Mouse (Mus musculus) G1E-ER4 (cell line): ENCODE data around the gene Slc39a8. TPM values are rescaled to one million over a fixed set of nuclear protein-coding genes. Genes with fewer than 3 reads are reported as not detected.

Source experiments
- GATA1 ChIP-seq: IDR thresholded peaks from one replicate; pipeline ENCODE4 v1.8.0; 2012; ENCODE audit warnings: low read length, inconsistent platforms
- polyA plus RNA-seq: library from polyadenylated mRNA; stranded (reverse); fragments of >175 nt; gene quantifications from 2 replicates; pipeline ENCODE4 v1.2.3, GENCODE M21; 2012

Slc39a8 gene
- polyA plus RNA-seq, 1 experiment: 28.0 TPM

- TF ChIP-seq GATA1: no peak
Observed at GRCm38 (mm10) chr3:135937455-135937854, 112.4 kb downstream of the Slc39a8 start.

Other genes starting within 250 kb of the Slc39a8 start
- 5.4 and 8.4 TPM in 2 replicates for gene Nfkb1, start 133.7 kb upstream of the Slc39a8 start, polyA plus RNA-seq